Mouse (Mus musculus) embryonic facial prominence, embryonic 15.5 days (tissue): ENCODE results near the gene Cenpc1. TPM values are rescaled to one million over a fixed set of nuclear protein-coding genes. Genes with fewer than 3 reads are reported as not detected.

Experiments used
- ATAC-seq: fragments of 200-750 bp; cut with Nextera tagmentation; 2 replicates; pipeline ENCODE4 v1.8.0; 2017; ENCODE audit warnings: low read depth, moderate TSS enrichment; ENCODE audit not compliant: insufficient number of reproducible peaks, low FRiP score, low TSS enrichment
- H3K27ac ChIP-seq: fragments of 300-500 bp; sonication (generic); replicated peaks from 2 replicates; pipeline ENCODE4 v1.5.1; 2015; ENCODE audit warnings: mild to moderate bottlenecking, inconsistent platforms
- H3K27me3 ChIP-seq: fragments of 300-500 bp; sonication (generic); 2 replicates; pipeline ENCODE4 v1.6.1; 2015; ENCODE audit warnings: inconsistent platforms
- H3K36me3 ChIP-seq: fragments of 300-500 bp; sonication (generic); 2 replicates; pipeline ENCODE4 v1.6.1; 2015; ENCODE audit warnings: mild to moderate bottlenecking, inconsistent platforms
- H3K4me1 ChIP-seq: fragments of 300-500 bp; sonication (generic); 2 replicates; pipeline ENCODE4 v1.6.1; 2015; ENCODE audit warnings: inconsistent platforms
- H3K4me2 ChIP-seq: fragments of 300-500 bp; sonication (generic); replicated peaks from 2 replicates; pipeline ENCODE4 v1.6.1; 2015; ENCODE audit warnings: mild to moderate bottlenecking, inconsistent platforms
- H3K4me3 ChIP-seq: fragments of 300-500 bp; sonication (generic); replicated peaks from 2 replicates; pipeline ENCODE4 v1.5.1; 2015; ENCODE audit warnings: mild to moderate bottlenecking, inconsistent platforms
- H3K9ac ChIP-seq: fragments of 300-500 bp; sonication (generic); 2 replicates; pipeline ENCODE4 v1.6.1; 2015; ENCODE audit warnings: inconsistent platforms
- H3K9me3 ChIP-seq: fragments of 300-500 bp; sonication (generic); replicated peaks from 2 replicates; pipeline ENCODE4 v1.6.1; 2016; ENCODE audit warnings: inconsistent platforms
- WGBS: fragments of 180-500 bp; shearing (Covaris S2); methylation state at CpG from one replicate; pipeline ENCODE4 v1.1.7; 2015; 5-methylcytosine and 5-hydroxymethylcytosine counted together
- polyA plus RNA-seq: library from polyadenylated mRNA; unstranded; fragments of >200 nt; fragmentation: Nextera tagmentation; extraction: Ambion mirVana; gene quantifications from 2 replicates; pipeline ENCODE4 v1.2.1, GENCODE M21; 2015

The Cenpc1 gene
- polyA plus RNA-seq, 1 experiment from 2014 or later: 26.5 TPM

- H3K27ac ChIP-seq: no peak overlapping the region
- no peak overlapping the region for H3K4me2 ChIP-seq
- H3K9ac ChIP-seq: no peak overlapping the region
- no peaks in the 10 kb centered on the region for H3K27me3 ChIP-seq
- H3K4me1 ChIP-seq: no peaks in the 10 kb centered on the region
- no peak overlapping the region for H3K4me3 ChIP-seq
- WGBS: 84% methylated on average over 4 of the region's 4 CpGs
- H3K9me3 ChIP-seq: no peaks in the 10 kb centered on the region
- no peaks in the 10 kb centered on the region for H3K36me3 ChIP-seq
- no peak; the same call in 1 of the 2 replicates for ATAC-seq
Measured at GRCm38 (mm10) chr5:85992805-85993721, 72.3 kb downstream of the Cenpc1 start.

- no peak overlapping the region for H3K27ac ChIP-seq
- H3K9me3 ChIP-seq: no peaks in the 10 kb centered on the region
- H3K4me1 ChIP-seq: no peaks in the 10 kb centered on the region
- ATAC-seq: no peak
- no peaks in the 10 kb centered on the region for H3K27me3 ChIP-seq
- H3K4me2 ChIP-seq: no peak overlapping the region
- H3K4me3 ChIP-seq: no peak overlapping the region
- H3K9ac ChIP-seq: no peak overlapping the region
- WGBS: 18% methylated on average over 1 of the region's 1 CpGs
- H3K36me3 ChIP-seq: no peaks in the 10 kb centered on the region
Measured at GRCm38 (mm10) chr5:85992055-85992454, 73.3 kb downstream of the Cenpc1 start.

- Histone ChIP-seq H3K9me3 (no peaks in the 10 kb centered on the region), H3K36me3 (no peaks in the 10 kb centered on the region), H3K27ac (no peak overlapping the region), H3K4me2 (no peak overlapping the region), H3K9ac (no peak overlapping the region), H3K4me1 (no peaks in the 10 kb centered on the region), H3K4me3 (no peak overlapping the region), H3K27me3 (no peaks in the 10 kb centered on the region)
- 85% methylated on average over 2 of the region's 2 CpGs for WGBS
- no peak for ATAC-seq
Measured at GRCm38 (mm10) chr5:85987516-85987863, 77.9 kb downstream of the Cenpc1 start.

- no peak overlapping the region for H3K9ac ChIP-seq
- H3K27ac ChIP-seq: no peak overlapping the region
- H3K36me3 ChIP-seq: no peaks in the 10 kb centered on the region
- H3K4me1 ChIP-seq: no peaks in the 10 kb centered on the region
- H3K9me3 ChIP-seq: no peaks in the 10 kb centered on the region
- no peak for ATAC-seq
- H3K4me3 ChIP-seq: no peak overlapping the region
- whole genome bisulfite sequencing: 72% methylated on average over 4 of the region's 4 CpGs
- H3K4me2 ChIP-seq: no peak overlapping the region
- H3K27me3 ChIP-seq: no peaks in the 10 kb centered on the region
Measured at GRCm38 (mm10) chr5:85986734-85987515, 78.5 kb downstream of the Cenpc1 start.

DNA sequence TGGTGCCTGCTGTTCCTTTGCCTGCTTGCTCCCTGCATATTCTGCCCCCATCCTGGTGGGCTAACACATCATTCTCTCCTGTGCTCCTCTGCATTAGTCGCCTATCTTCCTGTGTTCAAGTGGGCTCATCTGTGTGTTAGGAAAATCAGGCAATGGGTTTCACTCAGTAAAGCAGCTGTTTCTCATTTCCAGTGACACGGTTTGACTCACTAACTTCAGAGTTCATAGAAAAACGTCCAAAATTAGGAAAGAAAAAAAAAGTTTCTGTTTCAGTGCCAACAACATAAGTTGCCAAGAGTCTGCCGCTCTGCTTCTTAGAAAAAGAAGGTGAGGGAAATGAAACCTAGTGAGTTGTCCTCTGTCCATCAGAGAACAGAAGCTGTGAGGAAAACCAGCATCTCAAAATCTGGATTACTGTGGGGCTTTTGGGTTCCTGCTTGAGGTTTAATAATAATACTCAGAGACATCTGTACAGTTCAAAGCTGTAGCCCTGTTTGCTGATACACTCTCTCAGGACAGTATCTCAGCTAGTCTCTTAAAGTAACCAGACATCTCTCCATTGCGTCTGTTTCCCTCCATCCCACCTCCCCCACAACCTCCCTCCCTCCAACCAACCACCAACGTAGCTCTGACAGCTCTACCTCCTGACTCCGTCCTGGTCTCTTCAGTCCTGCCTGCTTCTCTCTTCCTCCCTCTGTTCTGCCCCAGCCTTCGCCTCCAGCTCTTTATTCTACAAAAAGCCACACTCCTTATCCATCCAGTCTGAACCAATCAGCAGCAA lies 87.5 kb downstream of the Cenpc1 start:
- WGBS: 39% methylated on average over 8 of the region's 8 CpGs
- Histone ChIP-seq H3K4me2 (no peak overlapping the region), H3K27ac (no peak overlapping the region), H3K36me3 (no peaks in the 10 kb centered on the region), H3K9me3 (no peaks in the 10 kb centered on the region), H3K4me1 (no peaks in the 10 kb centered on the region), H3K4me3 (no peak overlapping the region), H3K9ac (no peak overlapping the region), H3K27me3 (no peaks in the 10 kb centered on the region)
- no peak for ATAC-seq

GRCm38 (mm10) chr5:85962791-85963190 lies 102.6 kb downstream of the Cenpc1 start:
- no peak overlapping the region for H3K4me2 ChIP-seq
- no peaks in the 10 kb centered on the region for H3K4me1 ChIP-seq
- H3K4me3 ChIP-seq: no peak overlapping the region
- H3K9ac ChIP-seq: no peak overlapping the region
- no peaks in the 10 kb centered on the region for H3K27me3 ChIP-seq
- no peak overlapping the region for H3K27ac ChIP-seq
- no peak for ATAC-seq
- no peaks in the 10 kb centered on the region for H3K36me3 ChIP-seq
- WGBS: 80% methylated on average over 7 of the region's 7 CpGs
- no peaks in the 10 kb centered on the region for H3K9me3 ChIP-seq

Other genes starting within 250 kb of the Cenpc1 start
- 0.85 and 0.91 TPM in 2 replicates for gene Stap1, start 6.2 kb upstream of the Cenpc1 start, polyA plus RNA-seq
- gene Uba6, start 107.2 kb upstream of the Cenpc1 start, polyA plus RNA-seq: 11.2 and 12.7 TPM in 2 replicates
- not detected in 2 replicates for gene Gnrhr, start 132.3 kb upstream of the Cenpc1 start, polyA plus RNA-seq
- gene Tmprss11c, start 223.7 kb upstream of the Cenpc1 start, polyA plus RNA-seq: 0.11 TPM in 1 of 2 replicates, not detected in the other